Mouse (Mus musculus) right cerebral cortex, postnatal 25 days (tissue): ENCODE measurements around the gene Pip5kl1.

Experiments
- DNase-seq: peaks from one replicate; pipeline ENCODE4 v3.0.0; 2022

Gene Pip5kl1

DNA sequence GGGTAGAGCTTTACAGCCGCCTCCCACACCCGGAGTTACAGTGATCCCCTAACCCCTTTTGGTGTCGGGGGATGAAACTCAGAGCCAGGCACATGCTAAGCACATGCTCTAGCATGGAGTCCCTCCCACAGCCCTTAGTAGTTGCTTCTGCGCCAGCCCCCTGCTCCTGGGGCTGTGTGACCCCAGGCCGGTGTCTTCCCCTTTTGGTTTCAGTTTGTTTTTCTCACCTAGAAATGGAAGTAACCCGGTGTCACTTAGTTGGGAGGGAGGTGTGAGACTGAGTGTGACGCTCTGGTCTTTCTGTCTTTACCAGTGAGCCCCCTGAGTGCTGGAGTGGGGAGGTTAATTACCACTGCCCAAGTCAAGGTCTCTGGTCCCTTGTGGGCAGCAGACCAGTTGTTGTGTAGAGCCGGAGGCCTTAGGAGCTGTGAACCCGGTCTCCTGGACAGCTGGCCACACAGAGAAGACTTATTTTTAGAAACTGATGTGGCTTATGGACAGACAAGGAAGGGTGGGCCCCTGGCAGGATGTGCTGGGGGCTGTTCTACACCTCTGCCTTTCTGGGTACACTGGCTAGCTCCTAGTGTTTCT is 13.2 kb downstream of the Pip5kl1 start:
- DNase-seq, result no peak

DNA sequence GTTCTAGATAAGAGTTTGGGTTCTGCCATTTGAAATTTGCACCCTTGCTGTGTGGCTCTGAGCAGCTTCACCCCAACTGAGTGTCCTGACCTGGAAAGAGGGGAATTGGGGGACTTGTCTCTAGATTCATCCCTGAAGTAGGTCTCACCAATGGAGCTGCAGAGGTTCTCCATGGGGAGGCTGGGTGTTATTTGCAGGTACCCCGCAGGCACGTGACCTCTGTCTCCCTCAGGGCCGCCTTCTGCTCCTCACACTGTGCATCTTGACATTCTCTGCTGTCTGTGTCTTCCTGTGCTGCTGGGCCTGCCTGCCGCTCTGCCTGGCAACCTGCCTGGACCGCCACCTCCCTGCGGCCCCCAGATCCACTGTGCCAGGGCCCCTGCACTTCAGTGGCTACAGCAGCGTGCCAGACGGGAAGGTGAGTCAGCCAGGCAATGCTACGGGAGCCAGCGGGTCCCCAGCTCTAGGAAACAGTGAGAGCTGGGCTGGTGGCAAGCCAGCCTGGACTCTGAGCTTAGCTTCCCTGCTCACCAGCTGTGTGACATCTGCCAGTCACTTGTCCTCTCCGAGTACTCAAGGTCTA is 14.7 kb downstream of the Pip5kl1 start:
- DNase-seq, result peak; percentile 55

DNA sequence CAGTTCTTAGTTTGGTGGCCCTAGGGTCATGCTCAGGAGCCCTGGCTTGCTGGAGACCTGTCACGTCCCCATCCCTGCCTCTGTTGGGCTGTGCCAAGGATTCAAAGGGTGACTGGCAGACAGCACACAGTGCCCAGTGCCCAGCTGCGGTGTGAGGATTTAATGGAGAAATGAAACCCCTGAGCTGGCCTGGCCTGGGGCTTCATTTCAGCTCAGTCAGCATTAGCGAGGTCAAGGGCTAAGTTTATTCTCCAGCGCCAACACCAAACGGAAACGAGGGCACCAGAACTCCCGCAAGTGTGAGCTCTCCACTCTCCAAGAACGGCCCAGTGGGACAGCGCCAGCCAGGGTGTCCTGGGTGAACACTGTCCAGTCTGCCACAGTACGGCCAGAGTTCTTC is 15.6 kb downstream of the Pip5kl1 start:
- no peak for DNase-seq

DNA sequence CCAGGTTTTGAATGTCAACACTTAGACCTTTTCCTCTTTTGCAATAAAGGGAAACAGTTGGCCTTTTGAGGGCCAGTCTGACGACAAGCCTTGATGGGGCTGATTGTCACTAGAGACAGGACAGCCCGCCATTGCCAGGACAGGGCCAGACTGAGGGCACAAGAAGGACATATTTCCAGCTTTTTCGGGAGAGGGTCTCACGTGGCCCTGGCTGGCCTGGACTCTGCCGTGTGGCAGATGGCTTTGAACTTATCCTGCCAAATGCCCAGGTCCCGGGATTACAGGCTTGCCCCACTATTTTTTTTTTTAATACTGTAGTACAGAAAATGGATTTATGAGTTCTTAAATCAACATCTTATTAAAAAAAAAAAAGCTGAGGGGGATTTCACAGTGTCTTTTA is 16.7 kb downstream of the Pip5kl1 start:
- no peak for DNase-seq

DNA sequence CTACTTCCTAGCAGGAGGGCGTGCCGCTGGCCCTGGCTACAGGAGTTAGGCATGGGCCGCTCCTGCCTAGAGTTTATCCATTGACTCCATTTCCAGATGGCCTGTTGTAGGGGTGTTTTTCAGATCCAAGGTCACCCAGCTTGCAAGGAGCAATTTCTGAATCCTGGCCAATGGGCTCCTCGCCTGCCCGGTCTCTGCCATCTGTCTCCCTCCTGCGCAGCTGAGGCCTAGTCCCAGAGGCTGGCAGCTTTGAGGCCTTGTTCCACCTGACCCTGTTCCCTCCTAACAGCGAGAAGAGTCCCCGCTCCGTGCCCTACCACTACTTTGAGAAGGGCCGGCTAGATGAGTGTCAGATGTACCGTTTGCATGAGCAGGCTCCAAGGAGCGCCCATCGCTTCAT is 22.1 kb downstream of the Pip5kl1 start:
- no peak for DNase-seq

DNA sequence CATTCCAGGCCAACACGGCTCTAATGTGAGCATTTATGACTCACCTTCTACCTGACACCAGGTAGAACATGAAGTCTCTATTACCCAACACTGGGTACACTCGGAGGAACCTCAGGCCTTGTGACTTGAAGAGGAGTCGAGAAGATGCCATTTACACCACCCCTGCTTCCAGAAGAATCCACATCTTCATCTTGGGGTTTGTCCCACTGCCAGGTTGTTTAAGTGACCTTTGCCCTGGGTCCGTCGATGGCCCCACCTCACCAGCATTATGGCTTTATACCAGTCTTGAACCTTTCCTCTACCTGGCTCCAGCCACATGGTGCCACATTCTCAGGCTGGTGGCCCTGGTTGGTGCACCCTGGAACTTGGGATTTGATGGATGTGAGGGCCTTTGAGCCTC is 22.7 kb downstream of the Pip5kl1 start:
- DNase-seq, result no peak

DNA sequence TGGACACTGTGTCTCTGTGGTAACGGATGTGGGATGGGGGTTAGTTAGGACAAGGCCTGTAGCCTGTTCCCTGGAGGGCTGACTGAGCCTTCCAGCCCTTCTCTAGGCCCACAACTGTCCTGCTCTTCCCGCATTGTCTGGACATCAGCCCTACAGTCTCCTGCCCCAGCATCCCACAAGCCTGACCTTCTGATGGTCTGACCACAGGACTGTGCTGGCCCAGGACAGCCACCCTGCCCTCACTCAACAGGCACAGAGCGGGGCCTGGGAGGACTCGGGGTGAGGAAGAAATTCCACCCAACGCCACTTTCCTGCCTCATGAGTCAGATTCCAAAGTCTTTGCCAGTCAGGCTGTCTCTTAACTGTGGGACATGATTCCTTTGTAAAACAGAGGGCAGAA is 23.1 kb downstream of the Pip5kl1 start:
- no peak for DNase-seq

DNA sequence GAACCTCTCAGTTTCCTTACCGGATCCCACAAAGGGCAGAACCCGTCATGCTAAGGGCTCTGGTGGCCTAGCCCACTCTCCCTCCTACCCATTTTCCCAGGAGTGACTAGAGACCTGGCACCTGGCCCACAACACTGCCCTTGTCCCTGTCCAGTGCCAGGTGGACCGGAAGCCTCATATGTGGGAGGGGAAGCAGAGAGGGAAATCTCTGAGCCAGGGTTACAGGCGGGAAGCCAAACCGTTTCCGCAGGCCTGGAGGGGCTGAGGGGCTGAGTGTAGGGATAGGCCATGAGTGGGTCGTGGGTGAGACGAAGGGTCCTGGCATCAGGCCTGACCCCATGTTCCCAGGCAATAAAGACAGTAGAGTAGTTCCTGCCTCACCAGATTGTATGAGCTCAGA is 23.9 kb downstream of the Pip5kl1 start:
- no peak for DNase-seq

DNA sequence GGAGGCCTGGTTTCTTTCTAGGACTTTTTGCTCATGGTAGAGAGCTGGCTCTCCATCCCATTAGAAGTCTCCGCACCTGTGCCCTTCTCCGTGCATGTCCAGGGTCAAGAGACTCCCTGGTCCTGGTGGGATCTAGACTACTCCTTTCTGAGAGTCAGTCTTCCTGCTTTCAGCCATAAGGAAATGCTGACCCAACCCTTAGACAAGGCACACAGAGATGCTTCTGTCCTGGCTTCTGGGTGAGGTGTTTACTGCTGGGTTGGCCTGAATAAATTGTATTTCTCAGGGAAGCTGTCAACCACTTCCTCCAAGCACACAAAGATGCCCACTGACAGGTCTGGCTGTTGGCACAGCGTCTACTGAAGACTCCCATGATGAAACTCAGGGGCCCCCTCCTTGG is 24.8 kb downstream of the Pip5kl1 start, which contains the start of gene St6galnac6:
TSS of gene St6galnac6 (plus strand) at position 301 of the 400 bp plus-strand sequence.
- DNase-seq, result no peak

DNA sequence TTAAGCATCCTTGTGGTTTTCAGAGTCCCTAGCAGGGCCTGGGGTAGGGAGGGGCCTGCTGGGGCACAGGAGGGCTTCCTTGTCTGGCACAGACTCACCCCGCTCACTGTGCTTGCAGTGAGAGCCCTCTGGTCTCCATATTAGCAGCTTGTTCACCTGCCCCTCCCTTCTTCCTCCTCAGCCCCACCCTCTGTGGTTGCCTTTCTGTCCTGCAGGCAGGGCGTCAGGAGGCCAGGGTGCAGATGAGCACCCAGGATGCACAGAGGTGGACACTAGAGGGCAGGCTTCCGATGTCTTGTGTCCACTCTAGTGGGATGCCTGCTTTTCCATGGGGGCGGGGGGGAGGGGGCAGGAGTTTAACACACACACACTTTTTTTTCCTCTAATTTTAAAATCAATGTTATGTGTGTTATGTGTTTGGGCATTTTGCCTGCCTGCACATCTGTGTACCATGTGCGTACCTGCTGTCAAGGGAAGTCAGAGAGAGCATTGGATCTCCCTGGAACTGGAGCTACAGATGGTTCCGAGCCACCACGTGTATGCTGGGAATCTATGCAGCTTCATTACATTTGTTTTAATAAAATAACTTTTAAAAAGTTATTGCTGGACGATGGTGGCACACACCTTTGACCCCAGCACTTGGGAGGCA is 26.9 kb downstream of the Pip5kl1 start:
- DNase-seq, result no peak

DNA sequence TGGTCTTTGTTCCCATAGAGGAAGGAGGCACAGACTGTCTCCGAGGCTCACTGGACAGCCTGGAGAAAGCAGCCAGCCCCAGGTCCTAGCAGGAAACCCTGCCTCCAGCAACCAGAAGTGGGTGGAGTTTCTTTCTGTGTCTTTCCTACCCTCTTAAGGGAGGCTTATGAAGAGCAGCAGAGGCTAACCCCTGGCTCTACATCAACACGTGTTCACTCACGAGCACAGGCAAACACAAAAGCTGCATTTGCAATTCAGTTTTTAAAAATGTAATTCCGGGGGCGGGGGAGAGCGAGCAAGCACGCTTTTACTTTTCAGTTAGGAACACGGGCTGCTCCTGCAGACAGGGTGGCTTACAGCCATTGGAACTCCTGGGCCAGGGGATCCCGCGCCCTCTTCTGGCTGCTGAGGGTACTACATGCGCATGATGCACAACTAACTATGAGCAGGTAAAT is 28.0 kb downstream of the Pip5kl1 start:
- peak; percentile 85 for DNase-seq

DNA sequence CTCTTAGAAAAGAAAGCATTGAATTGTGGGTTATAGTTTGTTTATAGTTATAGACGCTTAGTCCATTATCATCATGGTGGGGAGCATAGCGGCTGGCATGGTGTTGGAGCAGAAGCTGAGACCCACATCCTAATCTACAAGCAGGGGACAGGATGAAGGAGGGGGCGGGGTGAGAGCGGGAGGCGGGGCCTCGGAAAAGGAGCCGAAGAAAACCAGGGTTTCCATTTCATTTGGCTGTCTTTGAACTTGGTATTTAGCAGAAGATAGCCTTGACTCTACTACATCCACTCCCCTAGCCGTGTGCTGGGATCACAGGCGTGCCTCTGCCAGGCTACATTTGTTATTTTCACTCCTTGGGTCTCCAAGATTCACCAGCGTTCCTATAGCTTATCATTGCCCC is 30.0 kb downstream of the Pip5kl1 start:
- DNase-seq, result no peak

DNA sequence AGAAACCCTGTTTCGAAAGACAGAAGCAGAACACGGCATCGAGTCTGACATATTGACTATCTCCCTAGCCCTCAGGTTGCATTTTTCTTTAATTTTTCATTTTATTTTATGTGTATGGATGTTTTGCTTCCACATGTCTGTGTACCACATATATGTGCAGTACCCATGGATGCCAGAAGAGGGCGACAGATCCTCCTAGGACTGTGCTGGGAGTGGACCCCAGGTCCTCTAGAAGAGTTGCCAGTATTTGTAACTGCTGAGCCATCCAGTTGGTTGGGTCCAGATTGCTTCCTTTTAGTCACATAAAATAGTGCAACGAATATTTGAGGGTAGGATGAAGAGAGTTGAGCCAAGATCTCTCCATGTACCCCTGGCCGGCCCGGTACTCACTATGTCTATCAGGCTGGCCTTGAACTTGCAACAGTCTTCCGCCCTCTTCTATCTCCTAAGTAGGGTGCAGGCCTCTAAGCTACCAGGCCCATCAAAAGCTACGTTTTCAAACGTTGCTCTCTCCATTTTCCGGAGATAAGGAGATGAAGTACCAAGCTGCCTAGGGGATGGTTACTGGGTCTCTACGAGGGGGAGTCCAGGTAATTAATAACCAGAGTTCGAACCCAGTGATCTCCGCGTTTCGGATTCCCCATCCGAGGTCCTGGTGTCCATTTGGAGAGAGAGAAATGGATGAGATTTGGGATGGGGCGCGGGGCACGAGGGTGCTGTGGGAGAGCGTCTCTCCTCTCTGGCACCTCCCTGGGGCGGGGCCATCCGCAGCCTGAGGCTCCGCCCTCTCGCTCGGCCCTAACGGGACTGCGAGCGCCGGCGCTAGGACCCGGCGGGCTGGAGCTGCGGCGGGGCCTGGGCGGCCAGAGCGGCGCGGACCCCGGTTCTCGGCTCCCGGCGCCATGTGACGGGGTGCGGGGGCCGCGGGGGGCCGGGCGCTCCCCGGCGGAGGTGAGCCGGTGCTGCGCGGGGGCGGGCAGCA is 31.9 kb downstream of the Pip5kl1 start:
- peak; percentile 88 for DNase-seq

DNA sequence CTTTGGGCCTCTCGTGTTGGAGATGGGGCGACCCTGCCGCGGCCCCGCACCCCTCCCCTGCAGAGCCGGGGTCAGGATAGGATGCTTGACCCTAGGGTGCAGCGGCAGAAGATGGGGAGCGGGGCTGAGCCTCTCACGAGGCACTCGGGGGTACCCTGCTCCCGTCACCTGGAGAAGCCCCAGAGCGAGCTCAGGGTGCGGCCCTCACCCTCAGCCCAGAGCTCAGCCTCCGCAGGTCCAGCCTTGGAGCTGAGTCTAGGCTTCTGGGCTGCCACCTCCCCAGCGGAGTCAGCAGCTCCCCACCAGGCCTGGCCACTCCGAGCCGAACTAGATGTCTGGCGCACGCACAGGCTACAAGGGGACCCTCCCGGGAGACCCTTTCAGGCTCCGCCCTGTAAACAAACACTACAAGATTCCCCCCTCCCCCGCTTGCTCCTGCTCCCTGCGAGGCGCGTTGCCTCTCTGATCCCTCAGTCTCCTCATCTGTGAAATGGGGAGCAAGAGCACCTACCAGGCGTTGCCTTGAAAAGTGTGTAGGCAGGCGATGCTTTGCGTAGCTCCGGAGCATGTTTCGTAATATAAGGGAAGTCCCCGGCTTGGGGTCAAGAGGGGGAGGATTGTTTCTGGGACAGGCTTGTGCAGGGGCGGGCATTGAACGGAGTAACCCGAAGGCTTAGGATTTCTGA is 32.8 kb downstream of the Pip5kl1 start:
- peak; percentile 41 for DNase-seq

DNA sequence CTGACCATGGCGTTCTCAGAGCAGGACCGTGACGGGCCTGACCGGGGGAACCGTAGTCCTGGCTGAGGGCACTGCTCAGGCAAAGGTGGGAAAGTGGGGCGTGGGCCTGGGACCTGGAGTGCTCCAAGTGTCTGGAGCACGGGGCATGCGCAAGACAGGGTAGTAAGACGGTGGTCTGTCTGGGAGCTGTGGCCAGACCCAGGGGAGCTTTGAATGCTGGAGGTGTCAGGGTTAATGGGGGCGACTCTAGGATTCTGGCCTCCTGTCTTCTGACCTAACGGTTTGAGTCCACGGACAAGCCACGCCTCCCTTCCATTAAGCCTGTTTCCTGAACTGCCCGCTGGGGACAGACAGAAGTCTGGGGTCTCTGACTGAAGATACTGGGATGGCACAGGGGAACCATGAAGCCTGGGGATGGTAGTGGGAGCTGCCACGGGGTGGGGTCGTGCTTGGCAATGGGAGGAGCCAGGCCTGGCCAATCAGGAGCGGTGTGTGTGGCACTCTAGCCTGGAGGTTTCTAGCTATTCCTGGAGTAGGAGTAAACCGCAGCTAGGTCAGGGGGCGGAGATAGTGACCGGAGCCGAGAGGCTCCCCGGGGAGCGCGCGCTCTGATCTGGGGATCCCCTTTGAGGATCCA is 33.7 kb downstream of the Pip5kl1 start:
- peak; percentile 44 for DNase-seq

DNA sequence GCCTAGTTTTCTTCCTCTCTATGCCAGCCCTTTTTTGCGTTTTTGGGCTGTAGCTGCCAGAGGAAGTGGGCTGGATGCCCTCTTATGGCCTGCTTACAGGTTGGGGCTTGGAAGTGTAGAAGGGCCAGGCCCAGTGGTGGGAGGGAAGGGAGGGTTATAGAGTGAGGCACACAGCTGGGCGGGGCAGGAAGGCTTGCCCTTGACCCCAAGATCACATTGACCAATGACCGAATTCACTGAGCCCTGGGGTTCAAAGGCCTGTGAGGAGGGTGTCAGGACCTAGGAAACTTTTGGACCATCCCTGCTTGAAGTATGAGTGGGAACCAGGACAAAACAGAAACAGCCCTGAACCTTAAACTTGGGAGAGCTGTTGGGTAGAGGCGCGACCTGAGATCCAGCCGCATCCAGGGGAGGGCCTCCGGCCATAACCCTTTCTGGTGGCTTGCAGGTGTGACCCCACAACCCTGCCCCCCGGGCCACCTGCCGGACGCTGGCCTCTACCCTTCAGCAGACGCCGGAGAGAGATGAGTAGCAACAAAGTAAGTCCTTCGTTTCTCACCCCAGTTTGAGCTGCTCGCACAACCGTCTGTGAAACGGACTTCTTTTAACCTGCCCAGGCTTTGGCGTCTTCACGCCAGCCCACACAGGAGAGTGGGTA is 34.3 kb downstream of the Pip5kl1 start:
- DNase-seq, result no peak

DNA sequence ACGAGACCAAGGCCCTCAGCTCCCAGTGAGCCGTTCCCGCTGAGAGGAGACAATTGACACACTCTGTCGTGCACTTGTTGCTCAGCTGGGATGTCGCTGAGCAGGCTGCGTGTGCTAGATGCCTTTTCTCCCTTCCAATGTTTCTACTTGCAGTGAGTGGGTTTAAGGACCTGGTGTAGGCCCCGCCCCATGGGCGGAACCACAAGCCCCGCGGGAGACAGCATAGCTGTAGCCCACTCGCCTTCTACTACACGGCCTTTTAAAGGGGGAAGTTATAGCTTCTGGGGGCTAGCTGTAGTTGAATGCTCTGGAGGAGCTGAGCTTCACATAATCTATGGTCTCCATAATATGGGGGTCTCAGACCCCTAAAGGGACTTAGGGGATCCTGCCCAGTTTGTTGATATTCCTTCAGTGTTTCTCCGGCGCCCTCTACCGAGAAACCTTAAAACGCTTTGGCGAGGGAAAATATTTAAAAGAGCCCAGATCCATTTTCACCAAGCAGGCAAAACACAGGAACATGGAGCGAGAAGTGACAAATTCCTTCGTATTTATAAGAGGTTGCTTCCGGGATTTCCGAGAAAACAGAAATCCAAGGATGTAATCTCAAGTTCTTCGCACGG is 36.1 kb downstream of the Pip5kl1 start:
- peak; percentile 60 for DNase-seq

DNA sequence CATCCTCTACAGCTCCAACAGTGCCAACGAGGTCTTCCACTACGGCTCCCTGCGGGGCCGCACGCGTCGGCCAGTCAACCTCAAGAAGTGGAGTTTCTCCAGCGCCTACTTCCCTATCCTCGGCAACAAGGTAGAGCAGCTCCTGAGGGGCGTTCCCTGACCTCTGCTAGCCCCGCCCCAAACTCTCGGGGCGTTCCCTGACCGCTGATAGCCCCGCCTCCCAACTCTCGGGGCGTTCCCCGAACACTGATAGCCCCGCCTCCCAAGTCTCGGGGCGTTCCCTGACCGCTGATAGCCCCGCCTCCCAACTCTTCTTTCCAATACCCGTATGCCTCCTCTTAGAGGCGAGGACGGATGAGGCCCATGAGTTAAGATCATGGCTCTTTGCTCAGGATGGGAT is 37.7 kb downstream of the Pip5kl1 start:
- DNase-seq, result no peak

DNA sequence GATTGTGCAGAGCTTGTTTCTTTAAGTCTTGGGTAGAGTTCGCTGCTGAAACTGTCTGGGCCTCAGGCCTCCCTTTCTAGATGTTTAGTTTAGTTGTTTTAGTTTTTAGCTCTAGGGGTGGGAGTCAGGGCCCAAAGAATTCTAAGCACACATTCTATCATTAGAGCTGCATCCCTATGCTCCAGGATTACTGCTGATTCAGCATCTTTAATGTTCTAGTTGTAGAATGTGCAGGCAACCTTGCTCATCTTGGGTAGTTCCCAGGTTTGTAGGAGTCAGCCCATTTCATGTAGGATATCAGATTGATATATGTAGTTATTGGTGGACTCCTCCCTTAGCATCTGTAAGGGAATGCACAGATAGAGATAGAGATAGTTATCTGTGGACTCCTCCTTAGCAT is 42.5 kb downstream of the Pip5kl1 start:
- no peak for DNase-seq

DNA sequence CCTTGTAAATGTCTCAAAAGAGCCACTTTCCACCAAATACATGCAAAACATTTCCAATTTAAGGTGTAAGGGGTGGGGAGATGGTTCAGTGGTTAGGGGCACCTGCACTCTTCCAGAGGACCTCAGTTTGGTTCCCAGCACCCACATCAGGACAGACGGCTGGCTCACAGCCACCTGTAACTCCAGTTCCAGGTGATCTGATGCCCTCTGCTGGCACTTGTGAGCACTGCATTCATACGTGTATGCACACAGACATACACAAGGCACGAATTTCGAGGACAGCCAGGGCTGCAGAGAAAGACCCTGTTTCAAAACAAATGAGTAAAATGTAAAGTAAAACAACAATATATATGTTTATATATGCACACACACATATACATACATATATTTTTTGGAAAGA is 43.0 kb downstream of the Pip5kl1 start:
- no peak for DNase-seq

DNA sequence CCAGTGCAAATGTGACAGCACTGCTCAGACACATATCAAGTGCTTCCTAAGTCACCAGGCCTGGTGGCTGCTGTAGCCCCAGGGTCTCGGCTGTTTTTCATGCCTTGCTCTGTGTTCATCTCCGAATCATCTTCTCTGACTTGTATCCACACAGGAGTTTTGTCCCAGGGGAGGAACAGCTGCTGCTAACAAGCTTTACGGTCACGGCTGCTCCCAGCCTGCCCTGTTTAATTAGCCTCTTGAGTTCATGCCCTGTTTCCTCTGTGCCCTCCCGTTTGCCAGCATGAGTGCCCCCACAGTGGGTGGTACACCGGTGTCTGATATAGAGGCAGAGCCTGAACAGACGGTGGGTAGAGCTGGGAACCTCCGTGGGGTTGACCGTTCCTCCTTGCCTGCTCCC is 43.5 kb downstream of the Pip5kl1 start:
- DNase-seq, result no peak
